Comparison of ENCODE assay signal across 23 mouse cellular contexts in the genomic region with DNA sequence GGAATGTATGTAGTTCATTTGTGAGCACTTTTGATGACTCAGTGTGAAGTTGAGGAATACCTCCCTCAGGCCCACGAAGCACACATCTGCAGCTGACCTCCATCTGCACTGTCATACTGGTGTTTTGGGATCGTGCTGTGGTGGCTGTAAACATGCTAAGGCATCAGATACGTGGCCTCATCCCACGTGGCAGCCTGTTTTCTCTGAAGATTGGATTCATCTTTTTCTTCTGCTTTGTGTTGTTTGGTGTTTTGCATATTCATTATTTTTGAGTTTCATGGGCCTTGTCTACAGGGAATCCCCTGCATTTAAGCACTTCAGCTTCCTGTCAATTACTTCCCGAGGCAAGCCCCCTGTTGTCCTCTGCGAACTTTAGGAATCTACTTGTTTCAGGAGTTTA.
A peak's percentile ranks its signal among the peaks of the same experiment; 100 is the strongest.
DNase-seq lines count a peak whose midpoint lies in the region; ATAC-seq and TF ChIP-seq lines count a peak whose summit lies in the region.
"Had no signal": no experiment of that assay in that cellular context is flagged by ENCODE, and none has a peak within 500 bp of the region (broad histone marks: within the 10 kb centered on the region; RNA-seq: fewer than 3 reads in every experiment).

No protein-coding gene starts in this region.

- peak; percentile 33 for DNase-seq in CH12.LX (ENCODE audit: extremely low read depth)
- no peak for DNase-seq in lung, adult 2 months
- no peak for DNase-seq in layer of hippocampus, postnatal 10 days (ENCODE audit: low spot score in 2 of 2)
- no peak for DNase-seq in testis, postnatal 14 days (ENCODE audit: low spot score)
- DNase-seq: adrenal gland, adult 8-10 months; adrenal gland, postnatal 14 days; adrenal gland, postnatal 36 days; B cell, adult 2 months; cerebellum, adult 11-12 months; cerebellum, adult 2 months; cerebellum, adult 9-10 months; cerebellum, postnatal 10 days; cerebellum, postnatal 25 days; forebrain, postnatal 0 days had no signal

- no peak for TF ChIP-seq CTCF in intestine, postnatal 0 days (IDR thresholded peaks at IDR 0.05; ENCODE audit: low read depth)
- TF ChIP-seq CTCF in CH12.LX (conservative IDR thresholded peaks at IDR 0.05 in 1 of 2, IDR thresholded peaks at IDR 0.05 in 1 of 2; ENCODE audit: low read depth in 2 of 2, low read length in 2 of 2), result no peak
- no peak for TF ChIP-seq CTCF in lung, adult 2 months (IDR thresholded peaks at IDR 0.05; ENCODE audit: insufficient read depth, low read length)

- no peak for ATAC-seq in intestine, embryonic 15.5 days
- no peak for ATAC-seq in intestine, postnatal 0 days
- ATAC-seq in intestine, embryonic 16.5 days, result no peak
- ATAC-seq: activated CD4-positive, CD25-positive, alpha-beta regulatory T cell, adult 4 months; CD4-positive, CD25-positive, alpha-beta regulatory T cell, adult 4 months; forebrain, embryonic 13.5 days; forebrain, embryonic 15.5 days; forebrain, postnatal 0 days had no signal

- no peak for TF ChIP-seq POLR2A in CH12.LX (IDR thresholded peaks at IDR 0.05; ENCODE audit: low read depth, low read length)
- no peak for TF ChIP-seq POLR2A in lung, adult 2 months (IDR thresholded peaks at IDR 0.05; ENCODE audit: borderline replicate concordance, extremely low read depth, low read depth, low read length)

- in situ Hi-C loops in CH12.LX (cut with MboI; ENCODE audit: low pct_ligation_motif_present, low pct_unique_long_range_greater_than_20kb, low sequenced_read_pairs), result loop anchor here (5.0 kb wide), 1 partner anchor 37 kb away; no protein-coding TSS in a partner anchor

- WGBS in intestine, embryonic 15.5 days, result 70% methylated on average over 6 of the region's 6 CpGs
- 75% methylated on average over 6 of the region's 6 CpGs for WGBS in intestine, postnatal 0 days
- WGBS in intestine, embryonic 16.5 days, result 76% methylated on average over 6 of the region's 6 CpGs
- 83% methylated on average over 6 of the region's 6 CpGs for WGBS in lung, adult 2 months

- H3K9me3 ChIP-seq in intestine, embryonic 15.5 days, result no peaks in the 10 kb centered on the region
- no peaks in the 10 kb centered on the region for H3K9me3 ChIP-seq in intestine, postnatal 0 days (ENCODE audit: control insufficient read depth)
- H3K9me3 ChIP-seq in CH12.LX (replicated peaks; ENCODE audit: low read length), result no peaks in the 10 kb centered on the region
- no peaks in the 10 kb centered on the region for H3K9me3 ChIP-seq in intestine, embryonic 16.5 days (ENCODE audit: control insufficient read depth, low read length)
- H3K9me3 ChIP-seq: embryonic facial prominence, embryonic 10.5 days; embryonic facial prominence, embryonic 12.5 days; forebrain, embryonic 13.5 days; forebrain, embryonic 15.5 days had no signal

- no peak overlapping the region for H3K4me3 ChIP-seq in intestine, embryonic 15.5 days (replicated peaks)
- H3K4me3 ChIP-seq in intestine, postnatal 0 days (ENCODE audit: low read depth, low read length), result no peak overlapping the region
- H3K4me3 ChIP-seq in CH12.LX (replicated peaks in 1 of 3; ENCODE audit: low read depth in 2 of 3, low read length in 2 of 3, poor library complexity in 1 of 3), result peak overlapping the region in 1 of 3 experiments; percentile 23
- H3K4me3 ChIP-seq in intestine, embryonic 16.5 days (ENCODE audit: low read length), result no peak overlapping the region
- H3K4me3 ChIP-seq in lung, adult 2 months (replicated peaks; ENCODE audit: extremely low read depth, low read depth, low read length), result no peak overlapping the region
- H3K4me3 ChIP-seq: embryonic facial prominence, embryonic 10.5 days; embryonic facial prominence, embryonic 12.5 days; forebrain, embryonic 13.5 days; forebrain, embryonic 15.5 days had no signal

- 0 out of 2 replicates have a peak overlapping the region, but pooled peaks have one; percentile 87 for H3K27ac ChIP-seq in intestine, embryonic 15.5 days
- no peak overlapping the region for H3K27ac ChIP-seq in intestine, postnatal 0 days (ENCODE audit: low read depth, low read length)
- no peak overlapping the region for H3K27ac ChIP-seq in CH12.LX (ENCODE audit: insufficient read depth, low read depth)
- peak overlapping the region; percentile 91; the same call in 1 of the 2 replicates for H3K27ac ChIP-seq in intestine, embryonic 16.5 days (ENCODE audit: low read length)
- H3K27ac ChIP-seq: embryonic facial prominence, embryonic 10.5 days; embryonic facial prominence, embryonic 12.5 days; forebrain, embryonic 13.5 days; forebrain, embryonic 15.5 days had no signal

- H3K4me1 ChIP-seq in intestine, embryonic 15.5 days (replicated peaks), result peaks cover 3% of the 10 kb centered on the region; the same call in 1 of the 2 replicates
- peaks cover 5% of the 10 kb centered on the region; the same call in 1 of the 2 replicates for H3K4me1 ChIP-seq in intestine, postnatal 0 days (replicated peaks; ENCODE audit: control insufficient read depth, insufficient read depth, low read length)
- H3K4me1 ChIP-seq in CH12.LX (ENCODE audit: control insufficient read depth in 1 of 2, insufficient read depth in 2 of 2), result peaks cover 9 to 51% of the 10 kb centered on the region in 2 experiments
- H3K4me1 ChIP-seq in intestine, embryonic 16.5 days (ENCODE audit: control insufficient read depth, insufficient read depth, low read length), result peaks cover 14% of the 10 kb centered on the region
- H3K4me1 ChIP-seq in lung, adult 2 months (ENCODE audit: control insufficient read depth, insufficient read depth, low read length), result no peaks in the 10 kb centered on the region; the same call in 1 of the 2 replicates
- H3K4me1 ChIP-seq: embryonic facial prominence, embryonic 12.5 days; forebrain, embryonic 13.5 days; forebrain, embryonic 15.5 days had no signal

- TF ChIP-seq RAD21 in CH12.LX (IDR thresholded peaks at IDR 0.05; ENCODE audit: low read depth, low read length), result no peak

- no peaks in the 10 kb centered on the region for H3K79me2 ChIP-seq in CH12.LX (replicated peaks; ENCODE audit: control insufficient read depth, extremely low read depth, insufficient read depth, poor library complexity, severe bottlenecking)

- peak; percentile 30; the same call in 1 of the 2 replicates for TF ChIP-seq EP300 in CH12.LX (IDR thresholded peaks at IDR 0.05; ENCODE audit: low read length)

- dilution Hi-C loops in CH12.LX (cut with MboI; ENCODE audit: extremely low pct_ligation_motif_present, extremely low pct_unique_long_range_greater_than_20kb, low sequenced_read_pairs), result no loop called here

- H3K36me3 ChIP-seq in intestine, embryonic 15.5 days, result no peaks in the 10 kb centered on the region
- H3K36me3 ChIP-seq in intestine, postnatal 0 days (ENCODE audit: control insufficient read depth, insufficient read depth), result no peaks in the 10 kb centered on the region; the same call in 1 of the 2 replicates
- no peaks in the 10 kb centered on the region for H3K36me3 ChIP-seq in CH12.LX (replicated peaks in 1 of 2; ENCODE audit: control insufficient read depth in 1 of 2, insufficient read depth in 1 of 2, low read length in 1 of 2)
- H3K36me3 ChIP-seq in intestine, embryonic 16.5 days (ENCODE audit: control insufficient read depth, insufficient read depth, low read length), result no peaks in the 10 kb centered on the region
- H3K36me3 ChIP-seq: embryonic facial prominence, embryonic 12.5 days; forebrain, embryonic 15.5 days had no signal

- no peak overlapping the region for H3K4me2 ChIP-seq in intestine, embryonic 15.5 days (replicated peaks)
- no peak overlapping the region for H3K4me2 ChIP-seq in intestine, postnatal 0 days (replicated peaks; ENCODE audit: low read depth)
- H3K4me2 ChIP-seq in CH12.LX (ENCODE audit: insufficient read depth, low read depth, poor library complexity, severe bottlenecking), result peak overlapping the region; percentile 17; the same call in 1 of the 2 replicates
- H3K4me2 ChIP-seq in intestine, embryonic 16.5 days (ENCODE audit: low read depth, low read length), result no peak overlapping the region
- H3K4me2 ChIP-seq: embryonic facial prominence, embryonic 12.5 days; forebrain, embryonic 13.5 days; forebrain, embryonic 15.5 days had no signal

- H3K9ac ChIP-seq in intestine, embryonic 15.5 days, result no peak overlapping the region
- no peak overlapping the region for H3K9ac ChIP-seq in intestine, postnatal 0 days (ENCODE audit: low read depth, low read length)
- no peak overlapping the region for H3K9ac ChIP-seq in CH12.LX (ENCODE audit: insufficient read depth, low read depth)
- no peak overlapping the region for H3K9ac ChIP-seq in intestine, embryonic 16.5 days (ENCODE audit: low read depth, low read length)
- H3K9ac ChIP-seq: embryonic facial prominence, embryonic 12.5 days; forebrain, embryonic 13.5 days; forebrain, embryonic 15.5 days; forebrain, postnatal 0 days had no signal

- no peaks in the 10 kb centered on the region for H3K27me3 ChIP-seq in intestine, embryonic 15.5 days (replicated peaks)
- no peaks in the 10 kb centered on the region for H3K27me3 ChIP-seq in intestine, postnatal 0 days (replicated peaks; ENCODE audit: control insufficient read depth, insufficient read depth, low read length)
- no peaks in the 10 kb centered on the region for H3K27me3 ChIP-seq in CH12.LX (replicated peaks)
- H3K27me3 ChIP-seq in intestine, embryonic 16.5 days (replicated peaks; ENCODE audit: control insufficient read depth, insufficient read depth, low read length), result no peaks in the 10 kb centered on the region
- H3K27me3 ChIP-seq: embryonic facial prominence, embryonic 12.5 days; forebrain, embryonic 13.5 days; forebrain, embryonic 15.5 days had no signal

TF ChIP-seq in CH12.LX, 34 proteins besides CTCF, POLR2A, EP300 and RAD21 (continues in another document):
- TF ChIP-seq MYC (IDR thresholded peaks at IDR 0.05; ENCODE audit: low read depth, low read length), result peak; percentile 67
- TF ChIP-seq KAT2A (IDR thresholded peaks at IDR 0.05; ENCODE audit: insufficient replicate concordance, low read length), result no peak
- no peak for TF ChIP-seq ZC3H11A (IDR thresholded peaks at IDR 0.05; ENCODE audit: low read depth, low read length)
- no peak for TF ChIP-seq CHD1 (IDR thresholded peaks at IDR 0.05; ENCODE audit: low read depth, low read length)
- TF ChIP-seq NELFE (IDR thresholded peaks at IDR 0.05; ENCODE audit: low read depth, low read length), result 0 out of 2 replicates have a peak, but pooled peaks have one; percentile 37
- TF ChIP-seq BHLHE40 (IDR thresholded peaks at IDR 0.05; ENCODE audit: low read depth, low read length), result peak; percentile 34
- TF ChIP-seq MXI1 (IDR thresholded peaks at IDR 0.05; ENCODE audit: low read depth, low read length), result peak; percentile 52; the same call in 1 of the 2 replicates
- TF ChIP-seq IRF4 (IDR thresholded peaks at IDR 0.05; ENCODE audit: low read depth, low read length), result peak; percentile 29; the same call in 1 of the 2 replicates
- no peak for TF ChIP-seq JUN (IDR thresholded peaks at IDR 0.05; ENCODE audit: insufficient read depth, low read depth, low read length)
- TF ChIP-seq UBTF (IDR thresholded peaks at IDR 0.05; ENCODE audit: low read depth, low read length), result no peak
- TF ChIP-seq MAFK (IDR thresholded peaks at IDR 0.05; ENCODE audit: insufficient replicate concordance, low read length), result peak; percentile 60; the same call in 1 of the 2 replicates
- TF ChIP-seq MAX (IDR thresholded peaks at IDR 0.05; ENCODE audit: low read length), result peak; percentile 72
- no peak; the same call in 1 of the 2 replicates for TF ChIP-seq TCF12 (IDR thresholded peaks at IDR 0.05; ENCODE audit: low read depth, low read length)

Comparison
In these comparisons a context has a peak if more than half of its experiments do, and no peak if none do; other contexts are left out.
1. H3K27ac ChIP-seq: peak in intestine, embryonic 15.5 days (single experiment) and intestine, embryonic 16.5 days (single experiment); none in intestine, postnatal 0 days (single experiment) and CH12.LX (single experiment).